Mouse (Mus musculus): ENCODE measurements at regions not wholly inside any gene's neighbourhood (a gene's known extent, or its start where the extent isn't known, plus 50 kb on each side); places are given as distances from the start of the nearest gene placed in this dataset.

GRCm38 (mm10) chr5:39155763-39156162, 279.2 kb upstream of the Clnk start:
- DNase-seq, result no peak

DNA sequence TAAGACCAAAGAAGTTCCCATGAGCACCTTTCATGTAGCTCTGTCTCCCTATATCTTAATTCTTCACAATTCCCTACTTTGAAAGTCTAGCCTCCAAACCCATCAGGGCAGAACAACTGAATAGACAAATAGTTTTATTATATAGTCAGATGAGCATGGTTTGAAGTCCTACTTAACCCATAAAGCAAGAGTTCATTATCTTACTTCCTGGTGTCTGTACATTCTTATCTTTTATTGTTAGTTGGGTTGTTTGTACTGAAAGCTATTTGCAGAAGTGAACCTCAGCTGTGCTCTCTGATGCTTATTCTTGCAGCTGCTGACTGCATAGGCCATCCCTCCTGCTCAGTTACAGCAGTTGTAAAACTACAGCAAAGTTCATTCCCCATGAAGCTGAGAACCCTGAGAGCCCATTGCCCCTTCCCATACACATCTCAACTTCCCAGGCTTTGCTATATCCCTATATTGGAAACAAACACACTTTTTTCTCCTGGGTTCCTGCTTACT, 276.7 kb upstream of the Clnk start:
- DNase-seq, result no peak

DNA sequence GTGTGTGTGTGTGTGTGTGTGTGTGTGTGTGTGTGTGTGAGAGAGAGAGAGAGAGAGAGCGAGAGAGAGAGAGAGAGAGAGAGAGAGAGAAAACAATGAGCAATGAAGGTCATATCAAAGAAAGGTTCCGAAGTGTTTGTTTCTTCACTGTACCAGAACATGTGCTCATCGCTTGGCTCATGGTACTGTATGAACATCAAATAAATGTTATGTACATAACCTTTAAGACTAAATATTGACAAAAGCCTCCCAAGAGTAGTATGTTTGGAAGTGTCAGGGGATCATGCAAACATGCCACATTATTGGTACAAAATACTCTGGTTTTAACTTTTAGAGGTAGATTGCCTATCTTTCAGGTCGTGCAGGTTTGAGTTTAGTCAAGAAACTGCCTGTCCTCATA, 275.3 kb upstream of the Clnk start:
- DNase-seq, result no peak

DNA sequence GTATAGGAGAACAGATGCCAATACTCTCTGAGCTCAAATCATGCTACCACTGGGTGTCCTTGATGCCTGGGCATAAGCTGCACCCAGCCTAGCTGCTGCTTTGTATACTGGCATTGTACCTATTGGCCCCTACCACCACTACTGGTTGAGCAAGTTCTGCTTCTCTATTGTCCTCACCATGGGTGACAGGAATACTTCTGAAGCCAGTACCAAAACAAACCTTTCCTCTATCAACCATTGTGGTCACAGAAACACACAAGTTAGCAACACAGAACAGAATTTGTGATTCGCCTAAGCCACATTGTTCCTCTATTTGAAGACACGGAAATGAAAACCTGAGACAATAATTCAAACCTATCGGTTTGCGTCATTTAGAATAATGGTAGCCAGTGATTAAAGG, 274.3 kb upstream of the Clnk start:
- no peak for DNase-seq

DNA sequence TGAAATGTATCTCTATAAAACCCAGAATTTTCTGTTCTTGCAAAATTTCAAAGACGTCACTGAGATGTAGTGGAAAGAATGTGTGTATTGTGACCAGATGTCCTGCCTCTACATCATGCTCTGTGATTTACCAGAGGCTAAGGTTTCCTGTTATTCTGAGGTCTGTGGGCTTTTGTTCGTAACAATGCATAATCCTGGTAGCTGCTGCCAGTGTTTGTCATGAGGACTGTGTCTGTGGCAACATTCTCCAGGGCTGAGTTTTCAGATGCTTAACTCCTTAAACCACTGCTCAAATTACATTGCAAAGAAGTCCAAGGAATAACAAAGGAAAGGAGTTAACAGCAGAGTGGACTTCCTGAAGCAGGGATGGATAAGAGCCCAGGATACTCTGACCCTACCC, 269.0 kb upstream of the Clnk start:
- peak; percentile 71 for DNase-seq

- no peak for DNase-seq
These were observed 267.6 kb upstream of the Clnk start for GRCm38 (mm10) chr5:39144225-39144624.

GRCm38 (mm10) chr5:39143648-39144047, 267.0 kb upstream of the Clnk start:
- DNase-seq, result no peak

DNA sequence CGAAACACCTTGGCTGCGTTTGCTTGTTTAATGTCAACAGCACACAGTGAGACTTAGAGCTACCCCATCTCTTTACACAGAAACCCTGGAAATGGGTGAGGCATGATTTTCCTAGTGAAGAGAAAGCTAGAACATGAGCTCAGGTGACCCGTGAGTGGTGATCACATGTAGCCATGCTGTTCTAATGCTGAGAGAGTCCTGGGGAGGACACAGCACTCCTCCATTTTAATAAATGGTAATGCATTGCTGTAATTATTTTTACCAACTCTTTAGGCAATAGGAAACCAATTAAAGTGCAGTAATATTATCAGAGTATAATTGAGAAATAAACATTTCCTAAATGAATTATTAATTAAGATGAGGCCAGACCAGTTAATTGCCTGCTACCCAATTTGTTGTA, 261.8 kb upstream of the Clnk start:
- no peak for DNase-seq

GRCm38 (mm10) chr5:39128931-39129330, 252.3 kb upstream of the Clnk start:
- DNase-seq, result no peak

GRCm38 (mm10) chr5:39126833-39127232, 250.2 kb upstream of the Clnk start:
- no peak for DNase-seq

DNA sequence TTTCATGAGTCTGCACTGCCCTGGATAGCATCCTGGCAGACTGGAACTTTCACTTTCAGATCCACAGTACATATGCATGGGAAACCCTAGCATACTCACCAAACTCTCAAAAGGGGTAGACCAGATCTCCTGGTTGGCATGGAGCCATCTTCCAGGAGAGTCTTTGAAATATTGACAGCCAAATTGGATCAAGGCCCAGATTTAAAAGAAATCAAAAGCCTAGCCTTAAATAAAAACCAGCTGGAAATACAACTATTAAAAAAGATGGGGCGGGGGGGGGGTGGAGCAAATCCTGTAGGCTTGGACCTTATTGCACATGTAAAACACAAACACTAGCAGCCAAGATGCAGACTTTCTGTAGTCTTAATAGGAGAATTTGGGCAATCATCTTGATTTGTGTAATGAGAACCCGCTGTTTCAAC, 249.7 kb upstream of the Clnk start:
- DNase-seq, result no peak

DNA sequence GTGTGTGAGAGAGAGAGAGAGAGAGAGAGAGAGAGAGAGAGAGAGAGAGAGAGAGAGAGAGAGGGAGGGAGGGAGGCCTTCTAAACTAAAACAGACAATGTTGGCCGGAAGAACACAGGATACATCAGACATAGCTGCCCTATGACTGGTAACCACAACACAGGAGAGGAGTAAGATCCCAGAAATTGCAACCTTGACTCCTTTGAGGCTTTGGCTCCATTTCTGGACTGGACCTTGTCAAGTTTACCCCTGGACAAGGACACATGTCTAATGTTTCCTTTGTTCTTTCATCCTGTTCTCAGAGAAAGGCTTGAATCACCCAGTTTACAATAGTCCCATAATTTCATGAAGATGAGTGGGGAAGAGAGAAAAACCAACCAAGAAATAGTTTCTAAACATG, 233.7 kb upstream of the Clnk start:
- no peak for DNase-seq

GRCm38 (mm10) chr5:39109526-39109925, 232.9 kb upstream of the Clnk start:
- DNase-seq, result no peak

DNA sequence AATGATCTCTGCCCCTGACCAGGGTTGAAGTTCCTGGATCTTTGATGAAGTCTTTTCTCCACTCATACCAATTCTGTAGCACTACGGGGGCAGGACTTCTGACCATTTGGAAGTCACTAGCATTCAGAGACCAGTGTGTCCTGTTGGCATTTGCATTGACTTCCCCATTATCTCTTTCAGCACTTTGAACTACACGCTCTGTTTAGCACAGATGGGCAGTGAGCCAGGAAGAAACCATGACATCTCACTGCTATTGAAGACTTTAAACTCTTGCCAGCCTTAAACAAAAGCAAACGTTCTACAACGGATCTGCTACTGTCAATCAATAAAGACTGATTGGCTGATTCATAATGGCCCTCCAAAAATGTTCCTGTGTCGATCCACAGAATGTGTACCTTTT, 222.5 kb upstream of the Clnk start:
- no peak for DNase-seq

GRCm38 (mm10) chr5:39094875-39095274, 218.3 kb upstream of the Clnk start:
- no peak for DNase-seq

DNA sequence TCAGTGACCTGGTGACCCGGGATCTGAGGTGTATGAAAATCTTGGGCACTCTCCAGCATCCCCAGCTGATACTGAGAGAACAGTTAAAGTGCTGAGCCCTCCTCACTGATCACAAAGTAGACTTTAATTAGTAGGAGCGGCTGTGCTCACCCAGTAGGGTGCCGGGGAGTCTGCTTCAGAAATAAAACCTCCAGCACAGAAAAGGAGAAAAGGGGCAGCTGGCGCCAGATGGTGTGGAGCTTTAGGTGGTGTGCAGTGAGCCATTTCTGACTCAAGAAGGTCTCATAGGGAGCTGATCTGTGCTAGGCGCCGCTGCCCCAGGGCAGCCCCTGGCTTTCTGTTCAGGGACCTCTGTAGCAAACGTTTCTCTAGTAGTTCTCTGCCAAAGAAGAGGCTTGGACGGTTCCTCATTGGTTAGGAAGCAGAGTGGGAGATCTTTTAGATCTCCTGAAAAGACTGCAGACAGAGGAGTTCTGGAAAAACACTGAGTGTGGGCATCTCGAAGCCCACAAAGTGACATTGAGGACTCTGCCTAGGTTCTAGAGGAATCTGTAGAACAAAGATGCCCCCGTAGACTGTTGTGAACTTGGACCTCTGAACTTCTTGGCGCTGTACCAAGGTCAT, 200.1 kb upstream of the Clnk start:
- DNase-seq, result no peak

DNA sequence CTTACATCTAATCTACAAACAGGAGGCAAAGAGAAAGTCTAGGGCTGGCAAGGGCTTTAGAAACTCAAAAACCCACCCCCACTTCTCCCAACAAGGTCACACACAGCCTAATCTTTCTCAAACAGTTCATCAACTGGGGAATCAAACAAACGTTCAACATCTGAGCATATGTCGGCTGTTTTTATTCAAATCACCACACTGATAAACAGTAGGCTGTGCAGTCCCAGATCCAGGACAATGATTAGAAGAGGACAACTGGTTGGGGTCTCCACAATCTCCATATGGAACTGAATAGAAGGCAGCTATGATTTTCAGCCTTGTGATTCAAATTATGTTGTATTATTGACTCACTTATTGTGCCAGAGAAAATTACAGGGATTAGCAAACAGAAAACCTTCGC, 193.1 kb upstream of the Clnk start:
- no peak for DNase-seq

GRCm38 (mm10) chr5:39063061-39063460, 186.4 kb upstream of the Clnk start:
- no peak for DNase-seq

GRCm38 (mm10) chr5:39052490-39053250, 176.1 kb upstream of the Clnk start:
- peak; percentile 80 for DNase-seq

GRCm38 (mm10) chr5:39050512-39050911, 173.9 kb upstream of the Clnk start:
- DNase-seq, result no peak

- no peak for DNase-seq
These were observed 172.5 kb upstream of the Clnk start for GRCm38 (mm10) chr5:39049141-39049540.

GRCm38 (mm10) chr5:39040467-39040866, 163.9 kb upstream of the Clnk start:
- no peak for DNase-seq

GRCm38 (mm10) chr5:39023241-39023640, 146.6 kb upstream of the Clnk start:
- peak; percentile 30 for DNase-seq

- DNase-seq, result no peak
These were observed 124.0 kb upstream of the Clnk start for GRCm38 (mm10) chr5:39000643-39001042.

DNA sequence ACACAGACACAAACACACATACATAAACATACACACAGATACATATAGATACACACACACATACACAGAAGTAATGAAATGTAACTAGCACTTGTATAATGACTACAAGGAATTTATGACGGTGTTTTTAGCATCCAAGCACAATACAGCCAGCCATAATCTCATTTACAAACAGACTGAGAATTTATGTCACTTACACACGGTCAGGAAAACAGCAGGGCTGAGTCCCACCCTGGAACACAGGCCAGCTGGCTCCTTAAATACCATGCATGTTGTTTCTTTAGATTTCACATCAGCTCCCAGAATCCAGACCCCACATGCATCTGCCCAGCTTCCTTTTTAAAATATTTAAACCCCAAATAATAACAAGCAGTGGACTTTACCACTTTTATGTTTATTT, 123.1 kb upstream of the Clnk start:
- no peak for DNase-seq
